Mouse (Mus musculus) megakaryocyte, embryonic 14.5 days (primary cell): Measurements from ENCODE around the gene Tln2.

Experiments
- FLI1 ChIP-seq: IDR thresholded peaks from 2 replicates; pipeline ENCODE4 v1.6.1; 2012; ENCODE audit warnings: low read length, inconsistent platforms, mixed read lengths
- GATA1 ChIP-seq: IDR thresholded peaks from 3 replicates; pipeline ENCODE4 v1.6.1; 2012; ENCODE audit warnings: mixed read lengths, low read length, inconsistent platforms, borderline replicate concordance

DNA sequence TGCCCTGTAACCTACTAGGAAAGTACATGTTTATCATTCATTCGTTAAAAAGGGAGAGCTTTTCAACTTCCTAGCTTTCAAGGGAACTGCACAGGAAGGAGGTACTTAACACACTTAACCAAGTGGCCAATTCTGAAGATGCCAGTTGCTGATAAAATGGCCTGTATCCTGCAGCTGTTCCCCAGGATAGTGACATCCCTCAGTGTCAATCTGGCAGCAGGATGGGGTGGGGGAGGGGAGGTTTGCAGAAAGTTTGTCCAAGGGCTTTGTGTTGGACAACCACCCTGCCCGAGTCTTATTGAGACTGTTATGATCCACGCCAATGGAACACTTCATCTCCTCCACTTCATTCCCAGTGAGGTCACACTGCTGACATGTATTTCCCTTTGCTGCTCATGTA, 50.0 kb downstream of the Tln2 start:
- TF ChIP-seq GATA1: no peak
- no peak for TF ChIP-seq FLI1
